Mouse (Mus musculus) layer of hippocampus, adult 6 months (tissue): ENCODE data around the gene Tamm41. TPM values are rescaled to one million over a fixed set of nuclear protein-coding genes. Genes with fewer than 3 reads are reported as not detected.

Source experiments
- long read RNA-seq, 2 experiments: library from polyadenylated mRNA; unstranded; transcript quantifications; one replicate each; pipeline ENCODE4 v2.0.0; 2019 to 2020
- polyA plus RNA-seq: library from polyadenylated mRNA; unstranded; fragments of <200 nt; fragmentation: Nextera tagmentation; gene quantifications from 2 replicates; pipeline ENCODE4 v1.2.3, GENCODE M21; 2021

The Tamm41 gene
- polyA plus RNA-seq: 20.4 and 21.8 TPM in 2 replicates
- long read RNA-seq, experiment 1, transcript Tamm41-201 (8 exons, 1,168 nt): major isoform, 15 of 22 reads
- long read RNA-seq, experiment 1, partial matches to known transcripts: 0 of 22 reads
- long read RNA-seq, experiment 1, other reads (novel, unspliced or antisense): 7 of 22 reads
- long read RNA-seq, experiment 2, transcript Tamm41-201 (8 exons, 1,168 nt): major isoform, 26 of 56 reads
- long read RNA-seq, experiment 2, partial matches to known transcripts: 4 of 56 reads
- long read RNA-seq, experiment 2, other reads (novel, unspliced or antisense): 26 of 56 reads

DNA sequence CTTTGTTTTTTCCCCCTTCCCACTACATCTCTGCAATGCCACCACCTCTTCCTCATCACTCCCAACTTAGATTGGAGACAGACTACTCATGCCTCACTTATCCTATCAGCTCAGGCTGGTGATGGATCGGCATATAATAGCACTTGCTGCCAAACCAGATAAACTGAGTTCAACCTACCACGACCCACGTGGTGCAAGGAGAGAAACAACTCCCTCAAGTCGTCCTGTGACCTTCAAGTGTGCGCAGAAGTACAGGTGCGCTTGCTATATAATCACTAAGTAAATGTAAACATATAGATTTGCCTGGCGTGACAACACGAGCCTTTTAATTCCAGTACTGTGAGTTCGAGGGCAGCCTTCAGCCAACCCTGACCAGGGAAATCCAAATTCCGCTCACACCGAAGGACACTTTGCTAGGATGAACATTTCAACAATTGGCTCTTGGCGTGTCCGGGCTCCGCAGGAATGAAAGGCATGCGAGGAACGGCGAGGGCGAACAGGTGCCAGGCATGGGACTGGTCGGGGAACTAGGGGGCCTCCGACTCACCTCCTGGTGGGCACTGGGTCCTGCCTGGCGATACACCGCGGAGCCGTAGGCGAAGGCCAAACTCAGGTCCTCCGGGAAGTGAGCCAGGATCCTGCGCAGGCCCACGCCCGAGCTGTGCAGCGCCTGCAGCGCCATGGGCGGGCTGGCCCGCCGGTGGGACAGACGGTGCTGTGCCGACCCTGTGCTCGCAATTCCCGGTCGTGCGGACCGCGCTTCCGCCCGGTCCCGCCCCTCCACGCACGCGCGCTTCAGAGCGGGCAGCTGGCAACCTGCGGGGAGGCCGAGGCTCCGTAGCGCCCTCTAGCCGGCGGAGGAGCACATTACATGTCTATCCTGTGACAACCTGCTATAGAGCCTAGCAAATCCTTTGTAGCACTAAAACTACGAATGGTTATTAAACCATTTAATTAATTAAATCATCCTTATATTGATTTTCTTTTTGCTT is at the start of gene Tamm41:
TSS of gene Tamm41 (minus strand) at position 774 of the 992 bp plus-strand sequence.

DNA sequence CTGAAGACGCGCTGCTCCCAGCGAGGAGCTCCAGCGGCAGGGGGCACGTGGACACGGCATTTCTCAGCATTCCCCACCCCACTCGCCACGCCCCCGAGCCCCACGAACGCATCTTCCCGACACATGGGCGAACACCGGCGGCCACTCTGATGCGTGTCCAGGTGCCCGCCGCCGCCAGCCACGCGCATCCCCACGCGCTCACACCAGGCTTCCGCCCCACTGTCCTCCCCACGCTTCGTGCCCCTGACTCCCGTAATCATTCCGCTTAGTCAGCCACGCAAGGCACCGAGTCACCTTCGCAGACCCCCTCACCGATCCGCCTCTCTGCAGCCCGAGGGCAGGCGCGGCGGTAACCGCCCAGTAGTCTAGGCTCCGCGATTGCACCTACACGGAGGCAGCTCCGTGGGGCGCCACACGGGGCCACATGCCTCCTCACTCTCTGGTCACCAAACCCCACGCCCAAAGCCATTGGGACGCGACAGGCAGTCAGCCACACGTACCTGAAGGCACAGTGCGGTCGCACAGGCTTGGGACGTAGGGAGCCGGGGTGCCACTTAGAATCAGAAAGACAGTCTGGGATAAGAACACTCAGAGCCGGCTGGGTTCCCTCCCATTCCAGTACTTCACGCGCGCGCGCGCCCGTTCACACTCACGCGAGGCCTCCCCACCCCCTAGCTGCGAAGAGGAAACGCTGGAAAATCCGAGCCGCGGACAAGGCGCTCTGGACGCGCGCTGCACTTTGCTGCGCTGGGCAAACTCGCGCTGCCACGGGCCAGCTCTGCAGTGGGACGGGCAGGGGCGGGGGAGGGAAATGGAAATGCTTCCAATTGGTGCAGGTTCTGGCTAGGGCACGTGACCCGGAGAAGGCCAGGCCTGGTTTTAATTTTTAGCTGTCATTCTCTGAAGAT is 68.2 kb downstream of the Tamm41 start, which contains the start of gene Vgll4:
TSS of gene Vgll4 (minus strand) at position 782 of the 908 bp plus-strand sequence.

Other genes with a start within 250 kb of the Tamm41 start
- 25.6 and 27.2 TPM in 2 replicates for gene Vgll4, start 67.9 kb downstream of the Tamm41 start, polyA plus RNA-seq
- 150 and 246 TPM in 2 replicates for gene Syn2, start 97.0 kb upstream of the Tamm41 start, polyA plus RNA-seq
- gene Gm17482, start 189.5 kb upstream of the Tamm41 start, polyA plus RNA-seq: not detected in 2 replicates
- gene Timp4, start 214.3 kb upstream of the Tamm41 start, polyA plus RNA-seq: 60.8 and 70.3 TPM in 2 replicates